Mouse (Mus musculus): ENCODE measurements around the gene Tgfb1i1.

The Tgfb1i1 gene

GRCm38 (mm10) chr7:128246496-128247391, at the start of gene Tgfb1i1:
Gene Tgfb1i1, plus strand, starts transcription at chr7:128246812.
- DNase-seq (ENCODE audit: low read depth, low spot score): peak; percentile 58

GRCm38 (mm10) chr7:128201607-128202006, 45.0 kb upstream of the Tgfb1i1 start:
- DNase-seq (ENCODE audit: low read depth, low spot score): no peak

GRCm38 (mm10) chr7:128203071-128203470, 43.5 kb upstream of the Tgfb1i1 start:
- no peak for DNase-seq (ENCODE audit: low read depth, low spot score)

GRCm38 (mm10) chr7:128204179-128204578, 42.4 kb upstream of the Tgfb1i1 start:
- no peak for DNase-seq (ENCODE audit: low read depth, low spot score)

- DNase-seq (ENCODE audit: low read depth, low spot score): no peak
These were observed 40.9 kb upstream of the Tgfb1i1 start for GRCm38 (mm10) chr7:128205695-128206094.

- no peak for DNase-seq (ENCODE audit: low read depth, low spot score)
These were observed 40.5 kb upstream of the Tgfb1i1 start, which contains the start of gene Cox6a2 for GRCm38 (mm10) chr7:128206152-128206551. Gene Cox6a2, minus strand, starts transcription at chr7:128206387.

GRCm38 (mm10) chr7:128208187-128208586, 38.4 kb upstream of the Tgfb1i1 start:
- peak; percentile 43 for DNase-seq (ENCODE audit: low read depth, low spot score)

GRCm38 (mm10) chr7:128209826-128210225, 36.8 kb upstream of the Tgfb1i1 start:
- no peak for DNase-seq (ENCODE audit: low read depth, low spot score)

- DNase-seq (ENCODE audit: low read depth, low spot score): no peak
These were observed 26.7 kb upstream of the Tgfb1i1 start for GRCm38 (mm10) chr7:128219952-128220351.

- peak; percentile 66 for DNase-seq (ENCODE audit: low read depth, low spot score)
These were observed 25.7 kb upstream of the Tgfb1i1 start for GRCm38 (mm10) chr7:128220936-128221335.

- DNase-seq (ENCODE audit: low read depth, low spot score): no peak
These were observed 14.9 kb upstream of the Tgfb1i1 start for GRCm38 (mm10) chr7:128231741-128232140.

- no peak for DNase-seq (ENCODE audit: low read depth, low spot score)
These were observed 11.8 kb upstream of the Tgfb1i1 start for GRCm38 (mm10) chr7:128234796-128235195.

- no peak for DNase-seq (ENCODE audit: low read depth, low spot score)
These were observed 11.1 kb upstream of the Tgfb1i1 start for GRCm38 (mm10) chr7:128235481-128235880.

- DNase-seq (ENCODE audit: low read depth, low spot score): no peak
These were observed 10.2 kb upstream of the Tgfb1i1 start for GRCm38 (mm10) chr7:128236426-128236825.

GRCm38 (mm10) chr7:128236856-128237592, 9.6 kb upstream of the Tgfb1i1 start, which contains the start of gene Armc5:
Gene Armc5, plus strand, starts transcription at chr7:128237342.
- no peak for DNase-seq (ENCODE audit: low read depth, low spot score)

- no peak for DNase-seq (ENCODE audit: low read depth, low spot score)
These were observed 9.1 kb upstream of the Tgfb1i1 start for GRCm38 (mm10) chr7:128237593-128237926.

- peak; percentile 98 for DNase-seq (ENCODE audit: low read depth, low spot score)
These were observed 8.5 kb upstream of the Tgfb1i1 start, which contains the start of gene 9130023H24Rik for GRCm38 (mm10) chr7:128237927-128238778. Gene 9130023H24Rik, minus strand, starts transcription at chr7:128238031.

- no peak for DNase-seq (ENCODE audit: low read depth, low spot score)
These were observed 7.6 kb upstream of the Tgfb1i1 start for GRCm38 (mm10) chr7:128238991-128239390.

GRCm38 (mm10) chr7:128240131-128240784, 6.4 kb upstream of the Tgfb1i1 start:
- no peak for DNase-seq (ENCODE audit: low read depth, low spot score)

GRCm38 (mm10) chr7:128242331-128242730, 4.3 kb upstream of the Tgfb1i1 start:
- DNase-seq (ENCODE audit: low read depth, low spot score): no peak

GRCm38 (mm10) chr7:128243921-128244320, 2.7 kb upstream of the Tgfb1i1 start:
- no peak for DNase-seq (ENCODE audit: low read depth, low spot score)
